22 mouse cellular contexts compared by ENCODE assay signal in genomic region chr7:16840109-16840491, GRCm38 (mm10). TPM values are rescaled to one million over a fixed set of nuclear protein-coding genes. Genes with fewer than 3 reads are reported as not detected.
DNase-seq lines count a peak whose midpoint lies in the region; ATAC-seq and TF ChIP-seq lines count a peak whose summit lies in the region.
"Had no signal": no experiment of that assay in that cellular context is flagged by ENCODE, and none has a peak within 500 bp of the region (broad histone marks: within the 10 kb centered on the region; RNA-seq: fewer than 3 reads in every experiment).

No protein-coding gene starts in this region.

- H3K27ac ChIP-seq in layer of hippocampus, adult 2 months, result 0 out of 2 replicates have a peak overlapping the region, but pooled peaks have one; percentile 21
- H3K27ac ChIP-seq in liver, embryonic 12.5 days, result peak overlapping the region; percentile 17; the same call in 1 of the 2 replicates
- no peak overlapping the region for H3K27ac ChIP-seq in liver, postnatal 0 days (ENCODE audit: low read depth)
- H3K27ac ChIP-seq in spleen, adult 2 months (ENCODE audit: insufficient read depth, low read length), result peak overlapping the region; percentile 97

- H3K4me3 ChIP-seq in layer of hippocampus, adult 2 months, result no peak overlapping the region
- H3K4me3 ChIP-seq in liver, embryonic 12.5 days, result no peak overlapping the region
- no peak overlapping the region for H3K4me3 ChIP-seq in liver, postnatal 0 days (ENCODE audit: low read depth, low read length)
- H3K4me3 ChIP-seq in spleen, adult 2 months (ENCODE audit: extremely low read depth, insufficient read depth, insufficient read length), result no peak overlapping the region

- TF ChIP-seq POLR2A in spleen, adult 2 months (IDR thresholded peaks at IDR 0.05; ENCODE audit: low read depth, low read length), result no peak

- H3K27me3 ChIP-seq in liver, embryonic 12.5 days (replicated peaks), result no peaks in the 10 kb centered on the region
- H3K27me3 ChIP-seq in liver, postnatal 0 days (ENCODE audit: insufficient read depth, low read length), result no peaks in the 10 kb centered on the region
- no peaks in the 10 kb centered on the region for H3K27me3 ChIP-seq in spleen, adult 2 months (ENCODE audit: control insufficient read depth, insufficient read depth, low read length)
- H3K27me3 ChIP-seq: CH12.LX, Patski had no signal

- ATAC-seq in liver, embryonic 12.5 days, result no peak
- ATAC-seq in liver, postnatal 0 days, result no peak
- ATAC-seq: activated CD4-positive, CD25-positive, alpha-beta regulatory T cell, adult 4 months; CD4-positive, CD25-positive, alpha-beta regulatory T cell, adult 4 months; Patski had no signal

- TF ChIP-seq CTCF in layer of hippocampus, adult 2 months (conservative IDR thresholded peaks at IDR 0.05), result no peak
- TF ChIP-seq CTCF in liver, postnatal 0 days (IDR thresholded peaks at IDR 0.05; ENCODE audit: low read depth), result no peak
- no peak for TF ChIP-seq CTCF in spleen, adult 2 months (IDR thresholded peaks at IDR 0.05; ENCODE audit: extremely low read depth, insufficient read depth, insufficient read length, insufficient replicate concordance)

- 84% methylated on average over 2 of the region's 2 CpGs for WGBS in liver, embryonic 12.5 days (ENCODE audit: insufficient replicate concordance)
- WGBS in liver, postnatal 0 days (ENCODE audit: insufficient replicate concordance), result 93% methylated on average over 2 of the region's 2 CpGs
- 82% methylated on average over 2 of the region's 2 CpGs for WGBS in spleen, adult 2 months

- peak; percentile 80 for DNase-seq in heart, adult 11 months
- no peak for DNase-seq in heart, postnatal 10 days
- no peak for DNase-seq in layer of hippocampus, adult 2 months (ENCODE audit: low spot score in 2 of 2)
- DNase-seq in layer of hippocampus, postnatal 14 days (ENCODE audit: low spot score in 2 of 2), result no peak
- DNase-seq in liver, postnatal 0 days, result no peak
- no peak for DNase-seq in spleen, adult 2 months (ENCODE audit: low read depth in 1 of 2, low spot score in 2 of 2)
- DNase-seq in spleen, adult 18-20 months, result no peak
- DNase-seq: adrenal gland, adult 2 months; adrenal gland, adult 8-10 months; adrenal gland, postnatal 10 days; adrenal gland, postnatal 14 days; adrenal gland, postnatal 25 days; adrenal gland, postnatal 36 days; B cell, adult 2 months; cerebellum, adult 11 months; cerebellum, adult 11-12 months had no signal

- intact Hi-C loops in heart, postnatal 10 days (cut with DNase I), result no loop called here

- no peaks in the 10 kb centered on the region for H3K9me3 ChIP-seq in liver, embryonic 12.5 days (replicated peaks)
- no peaks in the 10 kb centered on the region for H3K9me3 ChIP-seq in liver, postnatal 0 days (ENCODE audit: low read length)
- H3K9me3 ChIP-seq: G1E had no signal

- no peak overlapping the region for H3K9ac ChIP-seq in liver, embryonic 12.5 days
- H3K9ac ChIP-seq in liver, postnatal 0 days (replicated peaks), result no peak overlapping the region

- H3K4me2 ChIP-seq in liver, embryonic 12.5 days, result no peak overlapping the region
- H3K4me2 ChIP-seq in liver, postnatal 0 days (ENCODE audit: low read depth, low read length), result no peak overlapping the region

- peaks cover 58% of the 10 kb centered on the region for H3K4me1 ChIP-seq in liver, embryonic 12.5 days
- H3K4me1 ChIP-seq in liver, postnatal 0 days (ENCODE audit: insufficient read depth), result peaks cover 27% of the 10 kb centered on the region
- H3K4me1 ChIP-seq in spleen, adult 2 months (ENCODE audit: control insufficient read depth, insufficient read depth, insufficient read length), result peaks cover 47% of the 10 kb centered on the region

- TF ChIP-seq EP300 in liver, postnatal 0 days (IDR thresholded peaks at IDR 0.05; ENCODE audit: low read depth), result no peak

- H3K36me3 ChIP-seq in liver, embryonic 12.5 days, result peaks cover 58% of the 10 kb centered on the region
- peaks cover 36% of the 10 kb centered on the region for H3K36me3 ChIP-seq in liver, postnatal 0 days (replicated peaks; ENCODE audit: insufficient read depth, low read length)
- peaks cover 9% of the 10 kb centered on the region for H3K36me3 ChIP-seq in spleen, adult 2 months (ENCODE audit: control insufficient read depth, insufficient read depth, low read length)

RNA-seq across cellular contexts. Expression of gene Prkd2, which starts 2.6 kb away (rescaled TPM):
- total RNA-seq in heart, postnatal 10 days (2021), result 10 to 100 TPM; 27.8 to 31.9 TPM
- total RNA-seq in layer of hippocampus, adult 2 months (2021), result 1 to 10 TPM; 6.5 to 7.3 TPM
- 1 to 10 TPM; 6.8 to 9.1 TPM for total RNA-seq in layer of hippocampus, postnatal 14 days (2021)
- 4.4 and 4.7 TPM in 2 replicates for polyA plus RNA-seq in liver, embryonic 12.5 days (2016; fragmentation: Nextera tagmentation; extraction: Ambion mirVana)
- polyA plus RNA-seq in liver, postnatal 0 days (2015; fragmentation: Nextera tagmentation; extraction: Ambion mirVana), result 4.3 and 5.0 TPM in 2 replicates
- polyA plus RNA-seq in spleen, adult 2 months (2012; rRNA removed), result 183 and 205 TPM in 2 replicates

RNA-seq across cellular contexts. Expression of gene Fkrp, which starts 23.6 kb away (rescaled TPM):
- total RNA-seq in heart, postnatal 10 days (2021), result 10 to 100 TPM; 45.5 to 48.1 TPM
- total RNA-seq in layer of hippocampus, adult 2 months (2021), result 10 to 100 TPM; 46.7 to 49.5 TPM
- 10 to 100 TPM; 45.9 to 46.2 TPM for total RNA-seq in layer of hippocampus, postnatal 14 days (2021)
- 14.9 and 16.0 TPM in 2 replicates for polyA plus RNA-seq in liver, embryonic 12.5 days (2016; fragmentation: Nextera tagmentation; extraction: Ambion mirVana)
- polyA plus RNA-seq in liver, postnatal 0 days (2015; fragmentation: Nextera tagmentation; extraction: Ambion mirVana), result 7.4 and 8.7 TPM in 2 replicates
- polyA plus RNA-seq in spleen, adult 2 months (2012; rRNA removed), result 28.6 and 36.1 TPM in 2 replicates

RNA-seq across cellular contexts. Expression of gene Strn4, which starts 24.4 kb away (rescaled TPM):
- 10 to 100 TPM; 80.1 to 81.2 TPM for total RNA-seq in heart, postnatal 10 days (2021)
- 100 to 1,000 TPM; 286 to 314 TPM for total RNA-seq in layer of hippocampus, adult 2 months (2021)
- 100 to 1,000 TPM; 279 to 300 TPM for total RNA-seq in layer of hippocampus, postnatal 14 days (2021)
- polyA plus RNA-seq in liver, embryonic 12.5 days (2016; fragmentation: Nextera tagmentation; extraction: Ambion mirVana), result 61.3 and 63.2 TPM in 2 replicates
- 15.9 and 18.4 TPM in 2 replicates for polyA plus RNA-seq in liver, postnatal 0 days (2015; fragmentation: Nextera tagmentation; extraction: Ambion mirVana)
- 121 and 148 TPM in 2 replicates for polyA plus RNA-seq in spleen, adult 2 months (2012; rRNA removed)

RNA-seq across cellular contexts. Expression of gene Dact3, which starts 35.0 kb away (rescaled TPM):
- total RNA-seq in heart, postnatal 10 days (2021), result 10 to 100 TPM; 28.2 to 32.7 TPM
- total RNA-seq in layer of hippocampus, adult 2 months (2021), result 100 to 1,000 TPM; 154 to 156 TPM
- 100 to 1,000 TPM; 115 to 120 TPM for total RNA-seq in layer of hippocampus, postnatal 14 days (2021)
- polyA plus RNA-seq in liver, embryonic 12.5 days (2016; fragmentation: Nextera tagmentation; extraction: Ambion mirVana), result 1.5 TPM in 2 replicates
- polyA plus RNA-seq in liver, postnatal 0 days (2015; fragmentation: Nextera tagmentation; extraction: Ambion mirVana), result 0.09 TPM in 2 replicates
- polyA plus RNA-seq in spleen, adult 2 months (2012; rRNA removed), result 9.2 and 18.1 TPM in 2 replicates
- polyA plus RNA-seq: activated CD4-positive, CD25-positive, alpha-beta regulatory T cell, adult 4 months; CD4-positive, CD25-positive, alpha-beta regulatory T cell, adult 4 months had no signal

RNA-seq across cellular contexts. Expression of gene Gng8, which starts 51.5 kb away (rescaled TPM):
- 1 to 10 TPM in 1 of 2 experiments, under 1 TPM in 1; 0.82 to 1.4 TPM for total RNA-seq in heart, postnatal 10 days (2021)
- total RNA-seq in layer of hippocampus, adult 2 months (2021), result 1 to 10 TPM; 1.9 to 4.0 TPM
- 1 to 10 TPM; 1.5 to 1.9 TPM for total RNA-seq in layer of hippocampus, postnatal 14 days (2021)
- 0.80 and 1.7 TPM in 2 replicates for polyA plus RNA-seq in liver, embryonic 12.5 days (2016; fragmentation: Nextera tagmentation; extraction: Ambion mirVana)
- polyA plus RNA-seq in liver, postnatal 0 days (2015; fragmentation: Nextera tagmentation; extraction: Ambion mirVana), result 0.15 and 0.20 TPM in 2 replicates
- 7.9 and 8.6 TPM in 2 replicates for polyA plus RNA-seq in spleen, adult 2 months (2012; rRNA removed)
- total RNA-seq: G1E had no signal
- polyA plus RNA-seq: activated CD4-positive, CD25-positive, alpha-beta regulatory T cell, adult 4 months; CD4-positive, CD25-positive, alpha-beta regulatory T cell, adult 4 months; G1E had no signal
